Mouse (Mus musculus): ENCODE results near the gene Acy3. TPM values are rescaled to one million over a fixed set of nuclear protein-coding genes. Genes with fewer than 3 reads are reported as not detected.
A peak's percentile ranks its signal among the peaks of the same experiment; 100 is the strongest.

Gene Acy3
- total and polyA plus RNA-seq, 3 experiments = 0.25 to 0.83 TPM; not detected in 1

- DNase-seq (ENCODE audit: extremely low read depth) = no peak
- Histone ChIP-seq H3K27me3 (replicated peaks) (peaks cover 2% of the 10 kb centered on the region), H3K4me3 (replicated peaks in 1 of 3; ENCODE audit: low read depth in 2 of 3, low read length in 2 of 3, poor library complexity in 1 of 3) (no peak overlapping the region), H3K36me3 (replicated peaks in 1 of 2; ENCODE audit: control insufficient read depth in 1 of 2, insufficient read depth in 1 of 2, low read length in 1 of 2) (peaks cover 45 to 52% of the 10 kb centered on the region in 2 experiments), H3K9ac (ENCODE audit: insufficient read depth, low read depth) (no peak overlapping the region), H3K27ac (ENCODE audit: insufficient read depth, low read depth) (no peak overlapping the region), H3K4me1 (ENCODE audit: control insufficient read depth in 1 of 2, insufficient read depth in 2 of 2) (peaks cover 4 to 18% of the 10 kb centered on the region in 2 experiments), H3K79me2 (replicated peaks; ENCODE audit: control insufficient read depth, extremely low read depth, insufficient read depth, poor library complexity, severe bottlenecking) (peaks cover 8% of the 10 kb centered on the region; the same call in 1 of the 2 replicates), H3K9me3 (replicated peaks; ENCODE audit: low read length) (no peaks in the 10 kb centered on the region), H3K4me2 (ENCODE audit: insufficient read depth, low read depth, poor library complexity, severe bottlenecking) (no peak overlapping the region)
- TF ChIP-seq NRF1 (IDR thresholded peaks at IDR 0.05; ENCODE audit: low read depth, low read length) (no peak), USF2 (conservative IDR thresholded peaks at IDR 0.05; ENCODE audit: low read depth, low read length) (no peak), ETS1 (conservative IDR thresholded peaks at IDR 0.05; ENCODE audit: low read depth, low read length) (no peak), BHLHE40 (IDR thresholded peaks at IDR 0.05; ENCODE audit: low read depth, low read length) (no peak), ZKSCAN1 (IDR thresholded peaks at IDR 0.05; ENCODE audit: borderline replicate concordance, low read depth, low read length) (no peak), MAZ (IDR thresholded peaks at IDR 0.05; ENCODE audit: low read depth, low read length) (no peak), E2F4 (IDR thresholded peaks at IDR 0.05; ENCODE audit: insufficient replicate concordance, low read depth, low read length) (no peak), MAX (IDR thresholded peaks at IDR 0.05; ENCODE audit: low read length) (no peak), GABPA (IDR thresholded peaks at IDR 0.05; ENCODE audit: insufficient replicate concordance, low read depth, low read length) (no peak), POLR2AphosphoS2 (IDR thresholded peaks at IDR 0.05; ENCODE audit: low read depth, low read length) (no peak), EP300 (IDR thresholded peaks at IDR 0.05; ENCODE audit: low read length) (no peak), KAT2A (IDR thresholded peaks at IDR 0.05; ENCODE audit: insufficient replicate concordance, low read length) (no peak), SIN3A (IDR thresholded peaks at IDR 0.05; ENCODE audit: low read length) (no peak), TCF12 (IDR thresholded peaks at IDR 0.05; ENCODE audit: low read depth, low read length) (no peak), JUN (IDR thresholded peaks at IDR 0.05; ENCODE audit: insufficient read depth, low read depth, low read length) (no peak)
- dilution Hi-C loops (cut with MboI; ENCODE audit: extremely low pct_ligation_motif_present, extremely low pct_unique_long_range_greater_than_20kb, low sequenced_read_pairs) (no loop called here), in situ Hi-C loops (cut with MboI; ENCODE audit: low pct_ligation_motif_present, low pct_unique_long_range_greater_than_20kb, low sequenced_read_pairs) (no loop called here)
Measured at GRCm38 (mm10) chr19:4011086-4011485, 24.7 kb downstream of the Acy3 start.

DNA sequence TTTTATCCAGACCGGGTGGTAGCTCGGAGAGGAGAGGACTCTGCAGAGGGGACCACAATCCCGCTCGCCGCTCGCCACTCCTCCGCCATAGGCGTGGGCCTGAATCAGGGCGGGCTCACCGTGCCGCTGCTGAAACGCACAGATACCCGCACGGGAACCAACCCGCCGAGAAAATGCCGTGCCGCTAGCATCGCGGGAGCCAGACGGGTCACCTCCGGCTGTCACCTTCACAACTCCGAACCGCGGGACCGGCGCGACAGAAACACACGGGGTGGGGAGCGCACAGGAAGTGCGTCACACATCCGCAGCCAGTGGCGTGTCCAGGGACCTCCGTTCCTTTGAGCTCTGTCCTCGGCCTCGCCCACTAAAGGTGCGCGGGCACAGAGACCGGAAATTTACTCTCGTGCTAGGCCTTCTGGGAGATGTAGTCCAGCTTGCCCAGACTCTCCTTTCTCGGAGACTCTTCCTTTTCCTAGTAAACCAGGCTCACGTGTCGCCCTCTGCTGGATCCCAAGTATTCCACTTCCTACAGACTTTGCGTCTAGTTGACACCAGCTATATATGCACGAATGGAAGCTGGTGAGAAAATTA is 26.2 kb downstream of the Acy3 start, which contains the start of gene Ndufv1:
TSS of gene Ndufv1 (minus strand) at position 375 of the 591 bp plus-strand sequence.
- peak within 1 kb of the TSS; percentile 85 for H3K4me2 ChIP-seq (ENCODE audit: insufficient read depth, low read depth, poor library complexity, severe bottlenecking)
- in situ Hi-C loops (cut with MboI; ENCODE audit: low pct_ligation_motif_present, low pct_unique_long_range_greater_than_20kb, low sequenced_read_pairs) (no loop called here), dilution Hi-C loops (cut with MboI; ENCODE audit: extremely low pct_ligation_motif_present, extremely low pct_unique_long_range_greater_than_20kb, low sequenced_read_pairs) (no loop called here)
- no peaks in the 10 kb centered on the region for H3K9me3 ChIP-seq (replicated peaks; ENCODE audit: low read length)
- H3K9ac ChIP-seq (ENCODE audit: insufficient read depth, low read depth) = peak within 1 kb of the TSS; percentile 71
- peaks cover 2% of the 10 kb centered on the region for H3K27me3 ChIP-seq (replicated peaks)
- H3K27ac ChIP-seq (ENCODE audit: insufficient read depth, low read depth) = peak within 1 kb of the TSS; percentile 7; the same call in 1 of the 2 replicates
- H3K4me1 ChIP-seq (ENCODE audit: control insufficient read depth in 1 of 2, insufficient read depth in 2 of 2) = peaks cover 4 to 18% of the 10 kb centered on the region in 2 experiments
- peak; percentile 99 for DNase-seq (ENCODE audit: extremely low read depth)
- peaks cover 30 to 38% of the 10 kb centered on the region in 2 experiments for H3K36me3 ChIP-seq (replicated peaks in 1 of 2; ENCODE audit: control insufficient read depth in 1 of 2, insufficient read depth in 1 of 2, low read length in 1 of 2)
- H3K4me3 ChIP-seq (replicated peaks in 1 of 3; ENCODE audit: low read depth in 2 of 3, low read length in 2 of 3, poor library complexity in 1 of 3) = peak within 1 kb of the TSS; percentile 85 to 98 (median 86)
- peaks cover 8% of the 10 kb centered on the region; the same call in 1 of the 2 replicates for H3K79me2 ChIP-seq (replicated peaks; ENCODE audit: control insufficient read depth, extremely low read depth, insufficient read depth, poor library complexity, severe bottlenecking)
- TF ChIP-seq ZC3H11A (IDR thresholded peaks at IDR 0.05; ENCODE audit: low read depth, low read length) = no peak
- peak; percentile 99 for TF ChIP-seq SIN3A (IDR thresholded peaks at IDR 0.05; ENCODE audit: low read length)
- TF ChIP-seq MAZ (IDR thresholded peaks at IDR 0.05; ENCODE audit: low read depth, low read length) = peak; percentile 62; the same call in 1 of the 2 replicates
- TF ChIP-seq CHD1 (IDR thresholded peaks at IDR 0.05; ENCODE audit: low read depth, low read length) = no peak
- peak; percentile 65; the same call in 1 of the 2 replicates for TF ChIP-seq TBP (conservative IDR thresholded peaks at IDR 0.05; ENCODE audit: low read depth, low read length)
- TF ChIP-seq ZMIZ1 (IDR thresholded peaks at IDR 0.05; ENCODE audit: low read depth, low read length) = no peak; the same call in 1 of the 2 replicates
- TF ChIP-seq HCFC1 (IDR thresholded peaks at IDR 0.05; ENCODE audit: low read depth, low read length) = peak; percentile 100
- peak; percentile 87 for TF ChIP-seq POLR2A (IDR thresholded peaks at IDR 0.05; ENCODE audit: low read depth, low read length)
- peak; percentile 89 for TF ChIP-seq MYC (IDR thresholded peaks at IDR 0.05; ENCODE audit: low read depth, low read length)
- peak; percentile 36; the same call in 1 of the 2 replicates for TF ChIP-seq MAFK (IDR thresholded peaks at IDR 0.05; ENCODE audit: insufficient replicate concordance, low read length)
- TF ChIP-seq JUN (IDR thresholded peaks at IDR 0.05; ENCODE audit: insufficient read depth, low read depth, low read length) = no peak
- TF ChIP-seq IRF4 (IDR thresholded peaks at IDR 0.05; ENCODE audit: low read depth, low read length) = peak; percentile 68
- TF ChIP-seq POLR2AphosphoS2 (IDR thresholded peaks at IDR 0.05; ENCODE audit: low read depth, low read length) = peak; percentile 59; the same call in 1 of the 2 replicates
- peak; percentile 87; the same call in 1 of the 2 replicates for TF ChIP-seq GABPA (IDR thresholded peaks at IDR 0.05; ENCODE audit: insufficient replicate concordance, low read depth, low read length)
- peak; percentile 91 for TF ChIP-seq NELFE (IDR thresholded peaks at IDR 0.05; ENCODE audit: low read depth, low read length)
- TF ChIP-seq BHLHE40 (IDR thresholded peaks at IDR 0.05; ENCODE audit: low read depth, low read length) = peak; percentile 79
- 0 out of 2 replicates have a peak, but pooled peaks have one; percentile 60 for TF ChIP-seq JUND (conservative IDR thresholded peaks at IDR 0.05; ENCODE audit: low read depth, low read length)
- TF ChIP-seq MAX (IDR thresholded peaks at IDR 0.05; ENCODE audit: low read length) = peak; percentile 94
- peak; percentile 97 for TF ChIP-seq ELF1 (IDR thresholded peaks at IDR 0.05; ENCODE audit: low read depth, low read length)
- TF ChIP-seq RCOR1 (conservative IDR thresholded peaks at IDR 0.05; ENCODE audit: low read depth, low read length) = peak; percentile 47; the same call in 1 of the 2 replicates
- no peak; the same call in 1 of the 2 replicates for TF ChIP-seq ETS1 (conservative IDR thresholded peaks at IDR 0.05; ENCODE audit: low read depth, low read length)
- TF ChIP-seq KAT2A (IDR thresholded peaks at IDR 0.05; ENCODE audit: insufficient replicate concordance, low read length) = peak; percentile 96
- no peak for TF ChIP-seq ZNF384 (IDR thresholded peaks at IDR 0.05; ENCODE audit: low read depth, low read length)

All from CH12.LX (cell line).